Mouse (Mus musculus) adrenal gland, adult 2 months (tissue): Measurements from ENCODE around the gene Ndufaf3. TPM values are rescaled to one million over a fixed set of nuclear protein-coding genes. Genes with fewer than 3 reads are reported as not detected.

Experiments
- DNase-seq: peaks from one replicate; pipeline ENCODE4 v3.0.0; 2021
- microRNA-seq, 2 experiments: library from miRNA; unstranded; fragments of <30 nt; microRNA quantifications; one replicate each; pipeline ENCODE4 v1.2.0; 2021
- polyA plus RNA-seq: library from polyadenylated mRNA; depleted of rRNA; stranded (reverse); fragments of >200 nt; gene quantifications from 2 replicates; pipeline ENCODE4 v1.2.3, GENCODE M21; 2012; rRNA removed
- total RNA-seq, 2 experiments: library from RNA; stranded (reverse); gene quantifications; 2 replicates each; pipeline ENCODE4 v1.2.3; 2021

Gene Ndufaf3
- total and polyA plus RNA-seq, 3 experiments = 60.7 to 76.7 (median 68.7) TPM

DNA sequence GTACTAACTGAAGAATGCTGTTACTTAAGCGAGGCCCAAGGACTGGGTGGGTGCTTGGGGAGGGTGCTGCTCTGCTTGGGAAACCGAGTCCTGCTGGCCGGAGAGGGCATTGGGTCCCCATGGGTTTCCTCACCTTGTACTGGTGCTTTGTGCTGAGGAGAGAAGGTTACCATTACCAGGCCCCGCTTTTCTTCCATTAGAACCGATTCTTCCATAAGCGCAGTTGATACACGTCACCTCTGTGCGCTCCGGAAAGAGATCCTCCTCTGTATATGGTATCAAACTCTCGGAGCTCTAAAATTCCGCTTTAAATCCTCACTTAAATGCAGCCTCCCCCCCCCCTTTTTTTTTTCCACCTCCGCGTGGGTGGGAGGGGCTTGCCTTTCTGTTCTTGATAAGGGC lies 49.3 kb downstream of the Ndufaf3 start:
- DNase-seq = no peak

DNA sequence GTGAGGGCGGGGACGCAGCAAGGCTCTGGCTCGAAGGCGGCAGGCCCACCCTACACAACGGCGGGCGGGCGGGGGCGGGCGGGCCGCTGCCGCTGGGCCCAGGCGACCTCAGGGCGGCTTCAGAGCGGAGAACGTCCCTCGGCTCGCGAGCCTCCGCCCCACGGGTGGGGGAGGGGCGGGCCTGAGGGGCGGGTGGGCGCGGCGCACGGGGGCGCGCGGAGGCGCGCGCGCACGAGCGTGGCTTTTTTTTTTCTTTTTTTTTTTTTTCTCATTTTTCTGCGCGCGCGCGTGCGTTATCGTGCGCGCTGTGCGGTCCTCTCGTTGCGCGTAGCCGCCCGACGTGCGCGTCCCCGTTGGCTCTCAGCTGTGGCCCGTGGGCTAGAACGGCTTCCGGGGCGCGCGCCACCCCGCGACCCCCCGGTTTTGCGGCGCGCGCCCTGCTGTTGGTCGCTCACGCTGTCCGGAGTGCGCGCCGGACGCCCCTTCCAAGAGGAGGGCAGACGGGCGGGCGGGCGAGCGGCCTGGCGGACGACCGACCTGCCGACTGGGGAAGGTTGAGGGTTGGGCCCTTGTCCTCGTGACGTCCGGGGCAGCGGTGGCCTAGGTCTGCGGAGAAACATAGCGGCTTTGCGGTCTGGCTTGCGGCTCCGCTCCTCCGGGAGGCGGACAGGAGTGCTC lies 49.8 kb downstream of the Ndufaf3 start:
- peak; percentile 92 for DNase-seq

DNA sequence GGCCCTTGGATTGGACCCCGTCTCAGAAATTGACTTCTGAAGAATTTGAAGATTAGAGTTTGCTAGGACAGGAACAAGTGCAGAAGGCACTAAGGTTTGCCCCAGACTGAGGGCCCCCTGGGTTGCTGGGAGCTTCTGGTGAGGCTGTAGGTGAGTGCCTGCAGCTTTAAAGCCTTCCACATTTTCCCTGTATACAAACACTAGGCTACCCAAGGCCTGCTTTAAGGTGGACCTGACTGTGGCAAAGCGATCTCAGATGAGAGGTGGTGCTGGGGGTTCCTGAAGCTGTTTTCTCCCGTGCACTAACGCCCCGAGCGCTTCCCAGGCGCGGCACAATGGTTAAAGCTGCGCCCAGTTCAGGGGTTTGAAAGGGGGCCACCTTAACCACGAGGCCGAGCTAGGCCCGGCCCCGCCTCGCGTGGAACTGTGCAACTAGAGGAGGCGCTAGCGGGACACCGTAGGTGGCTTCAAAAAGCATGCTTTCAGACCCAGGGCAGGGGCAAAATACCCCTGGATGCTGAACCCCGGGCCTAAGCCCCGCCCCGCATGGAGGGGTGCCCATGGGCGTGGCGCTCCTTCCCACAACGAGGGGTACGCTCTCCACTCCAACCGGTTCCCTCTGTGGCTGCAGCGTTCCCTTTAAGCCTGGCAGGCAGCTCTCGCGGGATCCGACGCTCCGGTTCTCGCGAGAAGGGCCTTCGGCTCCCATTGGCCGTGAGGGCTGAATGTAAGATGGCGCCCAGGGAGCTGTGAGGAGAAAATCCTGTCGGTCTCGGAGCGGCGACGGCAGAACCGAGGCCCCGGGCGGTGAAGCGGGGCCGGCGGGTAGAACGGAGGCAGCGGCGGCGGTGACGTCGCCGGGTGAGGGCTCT lies 50.6 kb downstream of the Ndufaf3 start, which contains the start of gene Qrich1:
Gene Qrich1 (plus strand): TSS at position 427 of the 872 bp plus-strand sequence.
- DNase-seq = peak; percentile 97

Small RNA genes lying within 50 kb of the gene (microRNA-seq; reads per million reads assigned to microRNA genes)
- gene Gm24083 (0 reads per million in 2 experiments), gene Mir191 (0 reads per million in 2 experiments), gene Mir425 (820 to 1,162 reads per million in 2 experiments)

Other genes with a start within 250 kb of the Ndufaf3 start
- 100 to 1,000 TPM; 694 to 927 TPM for gene Gpx1, start 228.5 kb downstream of the Ndufaf3 start, total RNA-seq
- gene Gpx1, start 228.5 kb downstream of the Ndufaf3 start, polyA plus RNA-seq = 1,573 and 1,924 TPM in 2 replicates
- 100 to 1,000 TPM; 100 to 122 TPM for gene Usp4, start 219.6 kb downstream of the Ndufaf3 start, total RNA-seq
- gene Usp4, start 219.6 kb downstream of the Ndufaf3 start, polyA plus RNA-seq = 47.0 and 52.3 TPM in 2 replicates
- gene 1700102P08Rik, start 174.6 kb downstream of the Ndufaf3 start, total RNA-seq = 1 to 10 TPM in 1 of 2 experiments, under 1 TPM in 1; 0.52 to 1.8 TPM
- 0.37 and 0.86 TPM in 2 replicates for gene 1700102P08Rik, start 174.6 kb downstream of the Ndufaf3 start, polyA plus RNA-seq
- not detected for gene Ccdc36, start 138.9 kb downstream of the Ndufaf3 start, total RNA-seq
- gene Ccdc36, start 138.9 kb downstream of the Ndufaf3 start, polyA plus RNA-seq = not detected in 2 replicates
- gene BC048562, start 131.0 kb downstream of the Ndufaf3 start, total RNA-seq = not detected
- gene BC048562, start 131.0 kb downstream of the Ndufaf3 start, polyA plus RNA-seq = not detected in 2 replicates
- 10 to 100 TPM; 27.8 to 46.5 TPM for gene Ccdc71, start 106.9 kb downstream of the Ndufaf3 start, total RNA-seq
- gene Ccdc71, start 106.9 kb downstream of the Ndufaf3 start, polyA plus RNA-seq = 23.0 and 28.1 TPM in 2 replicates
- gene Klhdc8b, start 105.9 kb downstream of the Ndufaf3 start, total RNA-seq = 10 to 100 TPM; 19.4 to 24.5 TPM
- 73.1 and 81.9 TPM in 2 replicates for gene Klhdc8b, start 105.9 kb downstream of the Ndufaf3 start, polyA plus RNA-seq
- 100 to 1,000 TPM in 1 of 2 experiments, 10 to 100 TPM in 1; 94.0 to 107 TPM for gene Lamb2, start 87.7 kb downstream of the Ndufaf3 start, total RNA-seq
- gene Lamb2, start 87.7 kb downstream of the Ndufaf3 start, polyA plus RNA-seq = 136 and 150 TPM in 2 replicates
- 100 to 1,000 TPM; 172 to 248 TPM for gene Usp19, start 76.8 kb downstream of the Ndufaf3 start, total RNA-seq
- 221 and 261 TPM in 2 replicates for gene Usp19, start 76.8 kb downstream of the Ndufaf3 start, polyA plus RNA-seq
- gene Qars, start 59.7 kb downstream of the Ndufaf3 start, total RNA-seq = 100 to 1,000 TPM; 186 to 192 TPM
- gene Qars, start 59.7 kb downstream of the Ndufaf3 start, polyA plus RNA-seq = 173 and 186 TPM in 2 replicates
- gene Qrich1, start 50.6 kb downstream of the Ndufaf3 start, total RNA-seq = 100 to 1,000 TPM; 105 to 126 TPM
- gene Qrich1, start 50.6 kb downstream of the Ndufaf3 start, polyA plus RNA-seq = 119 and 129 TPM in 2 replicates
- gene Impdh2, start 7.1 kb downstream of the Ndufaf3 start, total RNA-seq = 100 to 1,000 TPM in 1 of 2 experiments, 10 to 100 TPM in 1; 75.6 to 123 TPM
- 93.8 and 121 TPM in 2 replicates for gene Impdh2, start 7.1 kb downstream of the Ndufaf3 start, polyA plus RNA-seq
- gene Dalrd3, start 2.5 kb upstream of the Ndufaf3 start, total RNA-seq = 10 to 100 TPM; 67.2 to 70.7 TPM
- gene Dalrd3, start 2.5 kb upstream of the Ndufaf3 start, polyA plus RNA-seq = 325 and 372 TPM in 2 replicates
- gene Wdr6, start 11.3 kb upstream of the Ndufaf3 start, total RNA-seq = 100 to 1,000 TPM in 1 of 2 experiments, 10 to 100 TPM in 1; 91.5 to 126 TPM
- gene Wdr6, start 11.3 kb upstream of the Ndufaf3 start, polyA plus RNA-seq = 132 and 151 TPM in 2 replicates
- gene P4htm, start 30.2 kb upstream of the Ndufaf3 start, total RNA-seq = 1 to 10 TPM; 7.1 to 8.3 TPM
- gene P4htm, start 30.2 kb upstream of the Ndufaf3 start, polyA plus RNA-seq = 14.7 and 17.2 TPM in 2 replicates
- gene Arih2, start 82.0 kb upstream of the Ndufaf3 start, total RNA-seq = 10 to 100 TPM; 52.0 to 74.6 TPM
- 19.7 and 23.9 TPM in 2 replicates for gene Arih2, start 82.0 kb upstream of the Ndufaf3 start, polyA plus RNA-seq
- gene Slc25a20, start 94.7 kb upstream of the Ndufaf3 start, total RNA-seq = 100 to 1,000 TPM; 123 to 170 TPM
- gene Slc25a20, start 94.7 kb upstream of the Ndufaf3 start, polyA plus RNA-seq = 38.0 and 46.7 TPM in 2 replicates
- gene Prkar2a, start 121.9 kb upstream of the Ndufaf3 start, total RNA-seq = 10 to 100 TPM; 28.1 to 43.7 TPM
- gene Prkar2a, start 121.9 kb upstream of the Ndufaf3 start, polyA plus RNA-seq = 12.1 and 14.6 TPM in 2 replicates
- 10 to 100 TPM; 82.9 to 85.9 TPM for gene Ip6k2, start 216.4 kb upstream of the Ndufaf3 start, total RNA-seq
- 73.4 and 92.1 TPM in 2 replicates for gene Ip6k2, start 216.4 kb upstream of the Ndufaf3 start, polyA plus RNA-seq
- 10 to 100 TPM; 11.1 to 12.0 TPM for gene Nckipsd, start 240.9 kb upstream of the Ndufaf3 start, total RNA-seq
- 43.1 and 54.5 TPM in 2 replicates for gene Nckipsd, start 240.9 kb upstream of the Ndufaf3 start, polyA plus RNA-seq